Mouse (Mus musculus): ENCODE results near the gene Nf2. TPM values are rescaled to one million over a fixed set of nuclear protein-coding genes. Genes with fewer than 3 reads are reported as not detected.
"Not testable (repeated sequence)": the region's sequence is repeated elsewhere in the genome, so short reads cannot be mapped to it uniquely, and the experiment has no call there.

Nf2 gene
- polyA plus RNA-seq, 1 experiment, result 67.9 TPM

GRCm38 (mm10) chr11:4840942-4841526 lies 8.3 kb downstream of the Nf2 start:
- DNase-seq (ENCODE audit: extremely low spot score in 1 of 2, low spot score in 1 of 2), result no peak

DNA sequence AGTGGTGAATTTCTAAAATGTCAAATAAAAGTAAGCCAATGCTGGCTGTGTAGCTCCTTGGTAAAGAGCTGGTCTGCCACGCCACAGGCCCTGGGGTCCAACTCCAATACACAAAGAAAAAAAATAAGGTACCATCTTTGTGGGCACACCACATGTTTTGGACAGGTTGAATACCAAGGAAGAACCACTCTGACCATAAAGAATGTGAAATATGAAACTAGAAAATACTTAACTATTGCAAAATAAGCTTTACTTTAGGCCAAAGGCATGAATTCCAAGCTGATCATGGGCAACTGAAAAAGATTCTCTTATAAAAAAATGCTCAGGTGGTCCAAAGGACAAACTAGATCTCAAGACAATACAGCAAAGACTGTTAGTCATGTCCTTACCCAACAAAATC lies 11.1 kb downstream of the Nf2 start:
- DNase-seq (ENCODE audit: extremely low spot score in 1 of 2, low spot score in 1 of 2), result no peak

DNA sequence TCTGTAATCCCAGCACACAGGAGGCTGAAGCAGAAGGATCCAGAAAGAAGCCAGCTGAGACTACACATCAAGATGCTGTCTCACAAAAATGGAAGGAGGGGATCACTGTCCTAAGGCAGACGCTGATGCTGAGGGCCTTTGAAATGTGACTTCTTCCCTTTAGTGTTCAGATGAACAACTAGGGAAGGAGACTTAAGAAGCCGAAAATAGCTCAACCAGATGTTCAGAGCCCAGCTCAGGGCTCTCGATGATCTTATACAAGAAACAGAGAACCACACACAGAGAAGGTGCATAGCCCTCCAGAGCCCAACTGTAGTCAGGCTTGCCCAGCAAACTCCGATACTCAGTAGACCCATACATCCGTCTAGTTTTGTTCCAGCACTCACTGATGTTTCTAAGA lies 12.0 kb downstream of the Nf2 start:
- DNase-seq (ENCODE audit: extremely low spot score in 1 of 2, low spot score in 1 of 2), result no peak

DNA sequence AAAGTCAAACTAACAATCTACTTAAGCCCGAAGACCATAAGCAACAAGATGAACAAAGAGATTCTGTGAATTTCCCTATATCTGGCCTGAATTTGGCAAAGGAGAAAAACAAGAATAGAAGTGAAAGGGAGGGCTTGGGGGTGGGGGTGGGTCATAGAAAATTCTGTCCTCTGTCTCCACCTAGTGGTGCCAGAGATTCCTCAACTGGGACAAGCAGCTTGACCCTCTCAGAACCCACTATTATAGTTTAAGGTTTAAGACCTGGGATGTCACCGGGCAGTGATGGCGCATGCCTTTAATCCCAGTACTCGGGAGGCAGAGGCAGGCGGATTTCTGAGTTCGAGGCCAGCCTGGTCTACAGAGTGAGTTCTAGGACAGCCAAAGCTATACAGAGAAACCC lies 12.6 kb downstream of the Nf2 start:
- peak in 1 of 2 experiments; percentile 71 for DNase-seq (ENCODE audit: extremely low spot score in 1 of 2, low spot score in 1 of 2)

- no peak for DNase-seq (ENCODE audit: extremely low spot score in 1 of 2, low spot score in 1 of 2)
These were observed 13.9 kb downstream of the Nf2 start for GRCm38 (mm10) chr11:4835436-4835835.

DNA sequence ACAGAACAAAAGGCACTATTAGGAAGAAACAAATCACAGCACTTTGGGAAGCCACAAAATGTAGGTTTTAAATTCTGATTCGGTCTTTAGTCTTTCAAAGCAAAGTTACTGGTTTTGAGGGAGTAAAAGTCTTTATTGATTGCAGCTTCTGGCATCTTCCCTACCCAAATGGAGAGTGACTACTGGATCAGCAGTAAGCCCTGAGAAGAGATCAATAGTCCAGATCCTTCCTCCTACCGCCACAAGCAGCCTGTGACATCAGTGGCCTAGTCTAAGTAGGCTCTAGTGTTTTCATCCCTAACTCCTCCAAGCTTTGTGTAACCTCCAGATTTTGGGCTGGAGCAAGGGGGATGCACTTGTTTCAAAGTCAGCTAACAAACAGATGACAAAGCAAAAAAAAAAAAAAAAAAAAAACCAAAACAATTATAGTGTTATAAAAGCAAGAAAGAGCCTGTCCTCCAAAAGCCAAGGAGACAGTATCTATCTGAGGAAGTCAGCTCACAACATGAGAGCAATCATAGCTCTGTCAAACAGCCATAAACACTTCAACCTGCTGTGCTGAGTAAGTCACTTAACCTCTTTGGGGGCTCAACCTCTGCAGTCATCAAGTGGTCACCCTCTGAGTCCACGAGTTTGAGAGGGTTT lies 15.9 kb downstream of the Nf2 start:
- DNase-seq (ENCODE audit: extremely low spot score in 1 of 2, low spot score in 1 of 2), result no peak

DNA sequence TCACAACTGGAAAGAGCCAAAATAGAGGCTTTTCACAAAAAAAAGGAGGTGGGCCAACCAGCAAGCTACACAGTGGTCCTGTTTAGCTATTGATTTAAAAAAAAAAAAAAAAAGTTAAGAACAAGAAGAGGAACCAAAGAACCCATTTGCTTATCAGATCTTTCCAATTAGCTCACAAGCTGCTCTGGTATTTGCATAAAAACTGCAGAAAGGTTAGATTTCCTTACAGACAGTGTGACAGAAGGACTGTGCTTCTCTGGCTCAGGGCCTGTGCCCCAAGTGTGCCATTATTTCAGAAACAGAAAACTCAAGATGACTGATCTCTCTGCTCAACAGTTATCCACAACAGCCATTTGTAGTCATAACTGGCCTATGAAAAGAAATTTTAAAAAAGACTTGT lies 18.3 kb downstream of the Nf2 start:
- no peak for DNase-seq (ENCODE audit: extremely low spot score in 1 of 2, low spot score in 1 of 2)

- no peak for DNase-seq (ENCODE audit: extremely low spot score in 1 of 2, low spot score in 1 of 2)
These were observed 21.4 kb downstream of the Nf2 start for GRCm38 (mm10) chr11:4827916-4828315.

DNA sequence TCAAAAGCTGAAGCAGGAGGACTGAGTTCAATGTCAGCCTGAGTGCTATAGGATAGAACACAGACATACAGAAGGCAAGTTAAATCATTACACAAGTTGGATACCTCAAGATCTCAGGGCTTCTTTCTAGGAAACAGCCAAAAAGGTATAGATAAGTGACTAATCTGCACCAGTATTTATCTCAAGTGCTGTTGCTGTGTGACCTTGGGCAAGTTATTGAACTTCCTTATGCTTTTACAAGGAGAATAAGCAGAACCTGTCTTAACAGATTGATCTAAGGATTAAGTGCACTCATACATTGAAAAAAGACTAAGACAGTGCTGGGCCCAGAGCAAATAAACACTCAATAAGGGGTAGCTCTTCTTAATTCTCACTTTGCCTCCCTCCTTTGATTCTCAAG lies 22.0 kb downstream of the Nf2 start:
- DNase-seq (ENCODE audit: extremely low spot score in 1 of 2, low spot score in 1 of 2), result no peak

DNA sequence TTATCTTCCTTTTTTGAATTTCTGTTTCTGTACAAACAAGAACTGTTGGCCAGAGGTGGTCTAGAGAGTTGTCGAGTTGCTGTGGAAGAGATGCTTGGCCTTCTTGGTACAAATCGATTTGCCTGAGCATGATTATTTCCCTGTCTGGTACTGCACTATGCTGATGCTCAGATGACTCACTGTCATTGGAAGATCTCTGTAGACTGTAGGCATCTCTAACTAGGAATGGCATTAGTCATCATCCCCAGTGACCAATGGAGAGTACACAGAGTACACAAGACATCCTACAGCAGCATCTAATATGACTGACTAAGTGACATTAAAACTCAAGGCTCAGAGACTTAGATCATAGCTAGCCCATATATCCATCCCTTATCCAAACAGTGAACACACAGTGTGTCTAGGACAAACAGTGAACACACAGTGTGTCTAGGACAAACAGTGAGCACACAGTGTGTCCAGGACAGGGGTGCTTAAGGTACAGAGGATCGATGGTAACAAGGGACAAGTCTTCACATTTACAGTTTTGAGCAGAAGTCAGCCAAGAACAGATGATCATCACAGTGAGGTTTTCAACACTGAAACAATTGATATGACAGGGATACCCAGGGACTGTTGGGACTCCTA lies 23.1 kb downstream of the Nf2 start:
- DNase-seq (ENCODE audit: extremely low spot score in 1 of 2, low spot score in 1 of 2), result peak in 1 of 2 experiments; percentile 26

DNA sequence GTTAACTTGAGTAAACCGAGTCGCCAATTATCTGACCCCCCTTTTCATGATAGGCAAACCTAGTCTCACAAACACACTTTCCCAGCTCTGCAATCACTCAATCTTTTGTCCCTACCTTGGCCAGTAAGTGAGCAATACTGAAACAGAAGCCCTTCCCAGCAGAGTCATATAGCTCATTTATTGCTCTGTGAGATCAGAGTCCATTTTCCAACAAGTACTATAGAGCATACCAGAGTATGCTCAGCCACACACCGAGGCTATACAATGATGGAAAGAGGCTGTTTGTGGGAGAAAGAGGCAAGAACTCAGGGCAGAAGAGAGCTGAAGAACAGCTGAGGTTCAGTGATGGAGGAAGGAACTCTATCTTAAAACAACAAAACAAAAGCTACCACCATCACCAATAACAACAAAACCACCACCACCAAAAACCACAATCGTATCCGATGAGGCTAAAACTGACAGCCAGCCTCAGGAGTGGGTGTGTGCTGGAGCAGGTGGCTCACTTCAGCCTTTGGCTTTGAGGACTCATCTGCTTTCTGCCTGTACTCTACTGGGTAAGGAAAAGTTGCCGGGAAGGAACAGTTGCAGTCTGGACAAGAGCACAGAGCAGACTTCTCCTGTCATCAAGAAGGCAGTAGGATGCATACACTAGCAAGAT lies 25.6 kb downstream of the Nf2 start:
- DNase-seq (ENCODE audit: extremely low spot score in 1 of 2, low spot score in 1 of 2), result no peak

DNA sequence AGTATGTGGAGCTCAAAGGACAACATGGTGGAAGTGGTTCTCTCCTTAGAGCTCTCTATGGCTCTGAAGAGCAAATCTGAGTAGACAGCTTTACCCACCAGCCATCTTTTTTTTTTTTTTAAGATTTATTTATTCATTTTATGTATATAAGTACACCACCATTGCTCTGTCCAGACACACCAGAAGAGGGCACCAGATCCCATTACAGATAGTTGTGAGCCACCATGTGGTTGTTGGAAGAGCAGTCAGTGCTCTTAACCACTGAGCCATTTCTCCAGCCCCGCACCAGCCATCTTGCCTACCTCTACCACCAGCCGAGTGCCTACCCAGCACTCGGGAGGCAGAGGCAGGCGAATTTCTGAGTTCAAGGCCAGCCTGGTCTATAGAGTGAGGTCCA lies 26.9 kb downstream of the Nf2 start:
- not testable (repeated sequence) for DNase-seq (ENCODE audit: extremely low spot score in 1 of 2, low spot score in 1 of 2)

DNA sequence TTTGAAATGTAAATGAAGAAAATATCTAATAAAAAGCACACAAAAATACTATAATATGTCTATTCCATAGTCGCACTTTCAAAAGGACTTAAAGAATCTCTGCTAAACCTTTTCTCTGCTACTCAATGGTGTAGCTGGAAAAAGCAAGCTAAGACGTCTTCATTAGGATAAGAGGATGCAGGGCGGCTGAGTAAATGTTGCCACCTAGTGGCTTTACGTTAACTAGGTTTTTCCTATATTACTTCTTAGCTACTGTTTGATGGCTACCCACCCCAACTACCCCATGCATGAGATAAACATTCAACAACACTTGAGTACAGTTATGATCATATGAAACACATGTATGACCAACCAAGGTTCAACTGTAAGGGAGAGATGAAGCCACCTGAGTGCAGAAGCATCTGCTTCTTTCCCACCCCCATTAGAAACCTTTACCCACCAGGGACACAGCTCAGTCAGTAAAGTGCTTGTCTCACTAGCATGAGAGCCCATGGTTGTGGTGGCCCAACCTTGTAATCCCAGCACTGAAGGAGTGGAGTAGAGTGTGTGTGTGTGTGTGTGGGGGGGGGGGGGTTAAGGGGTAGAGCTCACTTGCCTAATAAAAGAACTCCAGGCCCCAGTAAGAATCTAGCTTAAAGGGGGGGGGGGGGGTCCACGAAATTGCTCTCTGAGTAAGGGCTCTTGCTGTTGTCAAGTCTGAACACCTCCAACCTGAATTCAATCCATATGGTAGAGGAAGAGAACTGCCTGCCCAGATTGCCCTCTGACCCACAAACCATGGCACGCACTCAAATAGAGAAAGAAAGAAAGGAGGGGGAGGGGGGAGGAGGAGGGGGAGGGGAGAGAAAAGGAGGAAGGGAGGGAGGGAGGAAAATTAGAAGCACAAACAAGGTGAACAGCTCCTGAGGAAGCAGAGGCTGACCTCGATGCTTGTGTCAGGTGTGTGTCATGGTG lies 27.6 kb downstream of the Nf2 start:
- peak in 1 of 2 experiments; percentile 74 for DNase-seq (ENCODE audit: extremely low spot score in 1 of 2, low spot score in 1 of 2)

DNA sequence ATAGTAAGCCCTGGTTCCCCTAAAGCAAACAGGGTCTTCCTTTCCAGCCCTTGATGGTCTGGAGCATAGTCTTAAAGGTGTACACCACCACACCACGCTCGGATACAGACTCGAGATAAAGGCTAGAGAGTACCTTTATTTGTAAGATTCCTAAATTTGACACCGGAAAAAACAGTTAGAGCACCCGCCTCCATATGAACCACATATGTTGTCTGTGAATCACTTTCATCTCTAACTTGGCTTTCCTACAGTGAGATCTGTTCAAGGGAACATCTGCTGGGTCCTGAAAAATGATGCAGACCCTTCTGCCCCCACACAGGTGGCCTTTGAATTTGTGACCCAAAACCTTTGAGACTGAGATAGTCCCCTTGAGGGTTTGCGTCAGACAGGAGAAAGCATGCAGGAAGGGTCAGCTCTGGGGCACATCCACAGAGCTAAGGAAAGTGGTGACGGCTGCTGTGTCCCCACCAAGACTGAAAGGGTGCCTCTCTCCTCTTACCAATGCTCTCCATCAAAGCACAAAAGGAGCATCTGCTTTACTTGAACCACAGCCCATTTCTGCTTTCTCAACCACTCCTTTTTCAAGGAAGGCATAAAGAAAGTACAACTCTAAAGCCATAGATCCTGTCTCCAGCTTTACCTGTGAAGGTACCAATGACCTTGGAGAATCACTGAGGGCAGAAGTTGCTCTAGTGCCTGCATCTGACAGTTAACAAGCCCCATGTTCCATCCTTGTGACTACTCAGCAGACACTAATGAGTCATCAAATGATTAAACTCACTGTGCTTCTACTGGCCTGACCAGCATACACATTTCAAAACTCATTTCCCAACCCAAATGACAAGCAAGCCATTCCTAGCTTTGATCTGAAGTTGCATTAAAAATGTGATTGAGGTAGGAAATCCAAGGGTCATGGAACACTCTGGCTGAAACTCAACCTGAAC lies 34.6 kb downstream of the Nf2 start:
- DNase-seq (ENCODE audit: extremely low spot score in 1 of 2, low spot score in 1 of 2), result peak in 1 of 2 experiments; percentile 40

DNA sequence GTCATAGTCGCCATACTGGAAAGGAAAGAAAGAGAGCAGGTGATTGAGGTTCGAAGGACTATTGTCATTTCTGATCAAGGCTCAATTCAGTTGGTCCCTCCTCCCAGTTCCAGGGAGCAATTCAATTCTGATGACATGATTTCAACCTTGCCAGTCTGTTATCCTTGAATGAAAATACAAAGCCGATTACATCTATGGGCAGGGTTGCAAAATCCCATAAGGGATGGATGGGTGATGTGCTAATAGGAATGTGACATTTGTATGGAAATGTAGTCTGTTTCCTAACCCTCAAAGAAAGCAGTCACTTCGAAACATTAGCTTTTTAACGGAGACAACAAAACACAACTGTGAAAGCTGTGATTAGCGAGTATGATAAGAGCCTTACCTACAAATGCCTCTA lies 41.0 kb downstream of the Nf2 start:
- no peak for DNase-seq (ENCODE audit: extremely low spot score in 1 of 2, low spot score in 1 of 2)

GRCm38 (mm10) chr11:4806031-4806715 lies 43.2 kb downstream of the Nf2 start:
- no peak for DNase-seq (ENCODE audit: extremely low spot score in 1 of 2, low spot score in 1 of 2)

DNA sequence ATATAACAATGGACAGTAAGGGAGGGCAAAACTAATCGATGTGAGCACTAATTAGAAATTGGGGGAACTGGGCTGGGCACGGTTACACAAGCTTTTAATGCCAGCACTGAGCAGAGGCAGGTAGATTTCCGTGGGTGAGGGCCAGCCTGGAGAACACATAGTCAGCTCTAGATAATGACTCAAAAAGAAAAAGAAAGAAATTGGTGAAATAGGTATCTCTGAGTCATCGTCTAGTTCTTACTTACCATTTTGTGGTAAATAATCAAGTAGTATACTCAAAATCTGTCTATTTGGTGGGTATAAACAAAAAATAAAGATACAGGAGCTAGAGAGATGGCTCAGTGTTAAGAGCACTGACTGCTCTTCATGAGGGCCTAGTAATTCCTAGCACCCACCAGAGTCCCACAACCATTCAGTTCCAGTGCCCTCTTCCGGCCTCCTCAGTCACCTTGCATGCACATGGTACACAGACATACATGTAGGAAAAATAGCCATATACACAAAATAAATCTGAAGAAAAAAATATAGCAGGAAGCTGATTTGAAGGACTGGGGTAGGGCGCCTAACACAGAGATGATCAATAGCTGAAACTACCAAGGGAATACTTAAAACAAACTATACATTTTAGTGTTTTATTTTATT lies 44.3 kb downstream of the Nf2 start:
- no peak for DNase-seq (ENCODE audit: extremely low spot score in 1 of 2, low spot score in 1 of 2)

- DNase-seq (ENCODE audit: extremely low spot score in 1 of 2, low spot score in 1 of 2), result no peak
These were observed 45.4 kb downstream of the Nf2 start for GRCm38 (mm10) chr11:4803951-4804350.
